Mouse (Mus musculus): ENCODE measurements around the gene Ptpn1. TPM values are rescaled to one million over a fixed set of nuclear protein-coding genes. Genes with fewer than 3 reads are reported as not detected.

Ptpn1 gene
- polyA plus RNA-seq, 1 experiment from 2014 or later = 59.5 TPM

DNA sequence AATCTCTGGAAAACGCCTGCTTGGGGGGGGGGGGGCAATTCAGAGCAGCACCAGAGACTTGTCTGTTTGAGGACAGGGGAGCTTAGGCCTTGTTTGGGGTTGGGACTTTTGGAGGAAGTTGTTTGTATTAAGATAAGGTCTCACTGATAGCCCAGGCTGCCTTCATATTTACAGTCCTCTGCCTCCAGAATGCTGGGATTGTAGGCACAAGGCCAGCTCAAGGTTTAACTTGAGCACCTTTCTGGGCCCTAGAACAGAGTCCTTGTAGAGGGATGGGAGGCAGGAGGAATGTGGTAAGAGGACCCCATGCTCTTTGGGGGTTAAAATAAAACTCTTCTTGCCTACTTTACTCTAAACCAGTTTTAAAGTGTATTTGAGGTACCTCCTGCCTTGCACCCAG lies 41.0 kb downstream of the Ptpn1 start:
- Histone ChIP-seq H3K9me3 (replicated peaks) (no peaks in the 10 kb centered on the region), H3K4me2 (no peak overlapping the region), H3K9ac (no peak overlapping the region), H3K36me3 (peaks cover 80% of the 10 kb centered on the region), H3K27ac (ENCODE audit: poor library complexity, severe bottlenecking) (peak overlapping the region; percentile 56), H3K4me1 (replicated peaks) (peaks cover 44% of the 10 kb centered on the region), H3K4me3 (no peak overlapping the region), H3K27me3 (replicated peaks) (no peaks in the 10 kb centered on the region)
- no peak for ATAC-seq (ENCODE audit: insufficient number of reproducible peaks, low FRiP score)
- WGBS = 0% methylated on average over 1 of the region's 1 CpGs

DNA sequence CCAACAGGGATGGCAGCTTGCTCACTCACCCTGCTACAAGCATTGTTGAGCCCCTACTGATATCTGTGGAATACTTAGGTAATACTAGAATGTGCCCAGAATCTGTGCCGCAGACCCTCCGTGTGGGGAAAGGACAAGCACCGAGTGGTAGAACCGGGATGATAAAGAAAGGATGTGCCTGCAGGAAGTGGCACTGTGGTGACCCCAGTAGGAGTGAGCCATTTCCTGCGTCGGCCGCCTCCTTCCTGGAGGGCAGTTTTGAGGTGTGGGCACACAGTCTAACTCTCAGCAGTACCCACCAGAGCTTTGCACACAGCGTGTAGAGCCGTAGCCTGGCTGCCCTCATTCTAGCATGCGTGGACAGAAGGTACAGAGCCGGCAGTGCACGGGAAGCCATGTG lies 43.9 kb downstream of the Ptpn1 start:
- Histone ChIP-seq H3K4me3 (no peak overlapping the region), H3K9ac (no peak overlapping the region; the same call in 1 of the 2 replicates)
- ATAC-seq (ENCODE audit: insufficient number of reproducible peaks, low FRiP score) = no peak

DNA sequence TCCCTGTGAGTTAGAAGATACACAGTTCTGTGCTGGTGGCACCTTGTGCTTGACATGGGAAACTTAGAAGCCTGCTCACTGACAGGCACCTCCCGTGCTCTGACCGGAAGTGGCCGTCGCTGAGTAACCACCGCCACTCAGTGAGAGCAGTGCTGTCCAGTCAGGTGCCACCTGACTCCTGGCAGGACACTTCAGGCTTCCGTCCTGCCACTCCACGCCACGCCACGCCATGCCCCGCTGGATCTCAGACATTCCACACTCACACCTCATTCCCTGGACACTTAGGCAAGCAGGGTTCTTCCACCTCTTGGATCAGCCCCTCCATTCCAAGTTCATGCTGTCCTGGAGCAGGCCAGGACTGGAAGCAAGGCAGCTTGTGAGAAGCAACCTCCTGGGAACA lies 46.4 kb downstream of the Ptpn1 start:
- Histone ChIP-seq H3K4me2 (no peak overlapping the region), H3K36me3 (peaks cover 64% of the 10 kb centered on the region), H3K4me3 (no peak overlapping the region), H3K27me3 (replicated peaks) (no peaks in the 10 kb centered on the region), H3K27ac (ENCODE audit: poor library complexity, severe bottlenecking) (no peak overlapping the region), H3K4me1 (replicated peaks) (peaks cover 31% of the 10 kb centered on the region), H3K9ac (no peak overlapping the region), H3K9me3 (replicated peaks) (no peaks in the 10 kb centered on the region)
- 73% methylated on average over 10 of the region's 10 CpGs for WGBS
- no peak for ATAC-seq (ENCODE audit: insufficient number of reproducible peaks, low FRiP score)

More for the DNA sequence above, 43.9 kb downstream of the Ptpn1 start:
- H3K27me3 ChIP-seq (replicated peaks) = no peaks in the 10 kb centered on the region
- peaks cover 75% of the 10 kb centered on the region for H3K36me3 ChIP-seq
- H3K27ac ChIP-seq (ENCODE audit: poor library complexity, severe bottlenecking) = no peak overlapping the region
- 68% methylated on average over 12 of the region's 12 CpGs for WGBS
- no peaks in the 10 kb centered on the region for H3K9me3 ChIP-seq (replicated peaks)
- peaks cover 44% of the 10 kb centered on the region for H3K4me1 ChIP-seq (replicated peaks)
- H3K4me2 ChIP-seq = no peak overlapping the region

DNA sequence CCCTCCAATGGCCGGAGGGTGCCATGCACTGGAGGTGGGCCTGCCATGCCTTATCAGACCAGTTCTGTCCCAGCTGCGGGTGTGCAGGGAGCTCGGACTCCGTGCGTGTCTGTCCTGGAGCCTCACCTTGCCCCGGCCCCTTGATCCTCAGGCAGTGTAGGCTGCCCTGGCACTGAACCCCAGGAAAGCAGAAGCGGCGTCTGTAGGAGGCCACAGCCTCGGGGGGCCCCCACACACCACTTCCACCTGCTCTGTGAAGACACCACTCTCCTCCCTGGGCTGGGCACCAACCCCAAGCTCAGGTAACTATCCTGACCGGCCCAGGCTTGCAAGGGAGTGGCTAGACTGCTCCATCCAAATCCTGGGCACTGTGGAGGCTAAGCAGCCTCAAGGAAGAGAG lies 48.5 kb downstream of the Ptpn1 start:
- Histone ChIP-seq H3K27ac (ENCODE audit: poor library complexity, severe bottlenecking) (no peak overlapping the region), H3K4me2 (no peak overlapping the region), H3K27me3 (replicated peaks) (0 out of 2 replicates have a peak, but pooled peaks cover under 1% of the 10 kb centered on the region), H3K4me1 (replicated peaks) (peaks cover 31% of the 10 kb centered on the region), H3K9ac (no peak overlapping the region), H3K4me3 (no peak overlapping the region), H3K9me3 (replicated peaks) (no peaks in the 10 kb centered on the region), H3K36me3 (peaks cover 45% of the 10 kb centered on the region)
- no peak for ATAC-seq (ENCODE audit: insufficient number of reproducible peaks, low FRiP score)
- 75% methylated on average over 10 of the region's 10 CpGs for WGBS

DNA sequence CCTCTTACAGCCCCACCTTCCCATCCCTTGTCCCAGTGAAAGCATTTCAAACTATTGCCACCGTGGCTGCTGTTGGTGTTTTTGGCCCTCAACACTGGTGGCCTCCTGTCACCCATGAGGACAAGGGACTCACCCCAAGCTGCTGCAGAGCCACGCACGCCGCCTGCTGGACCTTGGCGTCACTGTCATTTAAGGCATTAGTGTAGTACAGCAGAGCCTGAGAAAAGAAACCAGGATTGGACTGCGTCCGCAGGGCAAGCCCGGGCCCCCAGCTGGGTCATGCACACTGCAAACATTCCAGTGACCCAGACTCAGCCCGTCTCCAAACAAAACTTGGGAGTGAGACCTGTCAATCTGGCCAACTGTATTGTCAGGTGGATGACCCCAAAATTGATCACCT lies 50.8 kb downstream of the Ptpn1 start:
- H3K9ac ChIP-seq = 0 out of 2 replicates have a peak overlapping the region, but pooled peaks have one; percentile 35
- ATAC-seq (ENCODE audit: insufficient number of reproducible peaks, low FRiP score) = no peak
- H3K4me2 ChIP-seq = no peak overlapping the region
- H3K9me3 ChIP-seq (replicated peaks) = no peaks in the 10 kb centered on the region
- no peak overlapping the region for H3K27ac ChIP-seq (ENCODE audit: poor library complexity, severe bottlenecking)
- H3K4me3 ChIP-seq = no peak overlapping the region
- H3K4me1 ChIP-seq (replicated peaks) = peaks cover 35% of the 10 kb centered on the region
- 60% methylated on average over 9 of the region's 9 CpGs for WGBS
- H3K27me3 ChIP-seq (replicated peaks) = 0 out of 2 replicates have a peak, but pooled peaks cover 6% of the 10 kb centered on the region
- peaks cover 25% of the 10 kb centered on the region for H3K36me3 ChIP-seq

DNA sequence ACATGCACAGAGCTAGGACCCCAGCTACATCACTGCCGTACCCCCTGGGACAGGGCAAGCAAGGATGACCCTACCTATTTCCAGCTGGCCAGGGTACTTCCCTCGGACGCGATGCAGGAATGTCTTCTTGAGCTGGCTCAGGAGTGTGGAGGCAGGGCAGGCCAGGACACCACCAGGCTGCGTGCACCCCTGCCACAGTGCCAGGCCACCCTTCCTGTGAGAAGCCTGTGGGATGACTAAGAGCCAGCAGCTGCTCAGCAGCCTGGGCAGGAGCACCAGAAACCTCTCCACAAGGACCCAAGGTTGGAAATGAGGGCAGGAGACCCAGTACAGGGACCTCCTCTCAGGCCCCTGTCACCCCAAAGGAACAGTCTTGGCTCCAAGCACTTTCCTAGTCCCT lies 52.5 kb downstream of the Ptpn1 start:
- Histone ChIP-seq H3K4me3 (no peak overlapping the region), H3K27me3 (replicated peaks) (0 out of 2 replicates have a peak, but pooled peaks cover 6% of the 10 kb centered on the region), H3K4me2 (no peak overlapping the region), H3K9me3 (replicated peaks) (no peaks in the 10 kb centered on the region), H3K36me3 (peaks cover 7% of the 10 kb centered on the region), H3K4me1 (replicated peaks) (peaks cover 52% of the 10 kb centered on the region), H3K9ac (0 out of 2 replicates have a peak overlapping the region, but pooled peaks have one; percentile 0), H3K27ac (ENCODE audit: poor library complexity, severe bottlenecking) (no peak overlapping the region)
- ATAC-seq (ENCODE audit: insufficient number of reproducible peaks, low FRiP score) = no peak
- 90% methylated on average over 5 of the region's 5 CpGs for WGBS

DNA sequence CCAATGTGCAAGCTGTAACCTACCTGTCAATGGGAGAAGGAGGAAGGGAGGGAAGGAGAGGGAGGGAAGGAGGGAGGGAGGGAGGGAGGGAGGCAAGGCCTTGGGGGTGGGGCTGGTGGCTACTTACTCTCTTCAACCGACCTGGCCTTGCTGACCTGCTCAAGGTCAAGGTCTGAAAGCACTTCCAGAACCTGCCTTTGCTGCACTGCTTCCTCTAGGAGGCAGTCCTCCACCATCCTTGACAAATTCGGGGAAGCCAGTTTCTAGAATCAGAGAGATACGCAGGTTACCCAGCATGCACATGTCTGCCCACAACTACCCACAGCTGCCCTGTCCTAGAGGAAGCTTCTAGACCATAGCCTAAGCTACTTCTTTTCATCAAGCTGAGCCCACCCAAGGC lies 53.1 kb downstream of the Ptpn1 start:
- Histone ChIP-seq H3K4me1 (replicated peaks) (peaks cover 58% of the 10 kb centered on the region), H3K36me3 (0 out of 2 replicates have a peak, but pooled peaks cover 2% of the 10 kb centered on the region), H3K9me3 (replicated peaks) (no peaks in the 10 kb centered on the region), H3K4me2 (no peak overlapping the region), H3K27ac (ENCODE audit: poor library complexity, severe bottlenecking) (no peak overlapping the region), H3K27me3 (replicated peaks) (0 out of 2 replicates have a peak, but pooled peaks cover 6% of the 10 kb centered on the region), H3K9ac (no peak overlapping the region), H3K4me3 (no peak overlapping the region)
- WGBS = 29% methylated on average over 3 of the region's 3 CpGs
- no peak for ATAC-seq (ENCODE audit: insufficient number of reproducible peaks, low FRiP score)

DNA sequence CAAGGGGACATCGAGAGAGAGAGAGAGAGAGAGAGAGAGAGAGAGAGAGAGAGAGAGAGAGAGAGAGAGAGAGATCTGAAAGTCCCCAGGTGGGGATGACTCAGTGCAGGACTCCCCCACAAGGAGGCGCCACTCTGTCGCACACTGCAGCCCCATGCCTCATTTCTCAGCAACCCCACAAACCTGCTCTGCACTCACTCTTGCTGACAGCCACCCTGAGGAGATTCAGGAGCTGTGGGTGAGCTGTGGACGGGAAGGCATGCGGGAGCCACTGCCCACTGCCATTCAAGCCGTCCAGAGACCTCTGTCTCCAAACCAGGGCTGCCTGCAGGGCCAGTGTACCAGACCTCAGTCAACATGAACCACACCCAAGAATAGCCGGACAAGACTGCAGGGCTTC lies 54.9 kb downstream of the Ptpn1 start:
- Histone ChIP-seq H3K4me1 (replicated peaks) (peaks cover 58% of the 10 kb centered on the region), H3K9me3 (replicated peaks) (no peaks in the 10 kb centered on the region), H3K27ac (ENCODE audit: poor library complexity, severe bottlenecking) (no peak overlapping the region), H3K4me2 (peak overlapping the region; percentile 28), H3K4me3 (no peak overlapping the region), H3K36me3 (no peaks in the 10 kb centered on the region), H3K9ac (peak overlapping the region; percentile 22; the same call in 1 of the 2 replicates), H3K27me3 (replicated peaks) (0 out of 2 replicates have a peak, but pooled peaks cover 6% of the 10 kb centered on the region)
- no peak for ATAC-seq (ENCODE audit: insufficient number of reproducible peaks, low FRiP score)
- 9% methylated on average over 7 of the region's 7 CpGs for WGBS

DNA sequence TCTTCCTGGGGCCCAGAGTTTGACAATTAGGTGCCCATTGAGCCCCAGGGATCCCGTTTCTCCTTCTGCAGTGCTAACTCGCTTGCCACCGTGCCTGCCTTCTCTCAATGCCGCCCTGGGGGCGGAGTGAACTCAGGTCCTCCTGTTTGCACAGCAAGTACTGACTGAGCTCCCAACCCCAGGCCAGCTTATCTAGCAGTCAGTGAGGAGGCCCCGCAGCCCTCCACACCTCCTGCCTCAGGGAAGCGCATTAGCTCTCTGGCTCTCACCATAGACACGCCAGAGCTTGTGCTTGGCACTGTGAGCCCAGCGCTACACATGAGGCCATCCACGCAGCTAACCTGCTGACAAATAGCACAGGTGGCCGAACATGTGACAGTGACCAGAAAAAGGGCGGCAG lies 55.8 kb downstream of the Ptpn1 start:
- WGBS = 28% methylated on average over 12 of the region's 12 CpGs
- Histone ChIP-seq H3K9ac (no peak overlapping the region), H3K36me3 (no peaks in the 10 kb centered on the region), H3K4me3 (no peak overlapping the region), H3K4me1 (replicated peaks) (peaks cover 57% of the 10 kb centered on the region), H3K9me3 (replicated peaks) (no peaks in the 10 kb centered on the region), H3K27ac (ENCODE audit: poor library complexity, severe bottlenecking) (no peak overlapping the region), H3K27me3 (replicated peaks) (0 out of 2 replicates have a peak, but pooled peaks cover 11% of the 10 kb centered on the region), H3K4me2 (no peak overlapping the region)
- ATAC-seq (ENCODE audit: insufficient number of reproducible peaks, low FRiP score) = no peak

DNA sequence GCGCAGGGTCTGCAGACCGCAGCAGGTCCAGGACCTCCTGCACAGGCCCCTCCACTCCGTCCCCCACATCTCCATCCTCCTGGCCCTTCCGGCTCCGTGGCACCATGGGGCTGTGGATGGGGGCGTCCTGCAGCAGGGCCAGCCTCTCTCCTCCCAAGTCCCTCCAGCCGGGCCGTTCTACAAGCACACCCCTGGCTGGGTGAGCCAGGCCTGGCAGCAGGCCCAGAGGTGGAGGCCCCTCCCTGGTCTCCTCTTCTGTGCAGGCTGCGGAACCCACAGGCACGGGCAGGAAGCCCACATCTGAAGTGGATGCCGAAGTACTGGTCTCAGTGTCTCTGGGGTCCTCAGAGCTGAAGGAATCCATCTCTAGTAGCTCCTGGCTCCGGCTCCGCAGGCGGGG lies 57.5 kb downstream of the Ptpn1 start:
- no peak overlapping the region for H3K4me2 ChIP-seq
- no peaks in the 10 kb centered on the region for H3K36me3 ChIP-seq
- no peak overlapping the region for H3K27ac ChIP-seq (ENCODE audit: poor library complexity, severe bottlenecking)
- peaks cover 40% of the 10 kb centered on the region for H3K4me1 ChIP-seq (replicated peaks)
- H3K4me3 ChIP-seq = no peak overlapping the region
- WGBS = 50% methylated on average over 14 of the region's 14 CpGs
- H3K9me3 ChIP-seq (replicated peaks) = no peaks in the 10 kb centered on the region
- H3K27me3 ChIP-seq (replicated peaks) = peaks cover 19% of the 10 kb centered on the region; the same call in 1 of the 2 replicates
- 0 out of 2 replicates have a peak, but pooled peaks have one; percentile 41 for ATAC-seq (ENCODE audit: insufficient number of reproducible peaks, low FRiP score)
- 0 out of 2 replicates have a peak overlapping the region, but pooled peaks have one; percentile 0 for H3K9ac ChIP-seq

DNA sequence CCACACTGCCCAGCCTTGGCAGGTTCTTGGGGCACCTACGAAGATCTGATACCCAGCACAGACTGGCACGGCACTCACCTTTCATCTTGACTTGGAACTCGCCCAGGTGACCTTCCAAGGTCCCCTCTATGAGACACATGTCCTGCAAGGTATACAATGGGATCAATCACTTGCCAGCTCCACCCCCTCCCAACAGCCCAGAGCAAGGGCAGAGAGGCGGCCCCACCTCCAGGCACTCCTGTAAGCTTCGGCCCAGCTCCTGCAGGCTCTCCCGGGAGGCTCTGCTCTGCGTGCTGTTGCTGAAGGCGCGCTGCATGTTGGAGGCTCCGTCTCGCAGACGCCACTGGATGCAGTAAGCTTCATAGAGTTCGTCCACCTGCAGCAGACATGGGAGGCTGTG lies 61.4 kb downstream of the Ptpn1 start:
- Histone ChIP-seq H3K4me3 (no peak overlapping the region), H3K9ac (no peak overlapping the region), H3K27ac (ENCODE audit: poor library complexity, severe bottlenecking) (no peak overlapping the region), H3K36me3 (no peaks in the 10 kb centered on the region), H3K9me3 (replicated peaks) (no peaks in the 10 kb centered on the region), H3K4me1 (replicated peaks) (peaks cover 43% of the 10 kb centered on the region), H3K4me2 (no peak overlapping the region), H3K27me3 (replicated peaks) (peaks cover 15% of the 10 kb centered on the region; the same call in 1 of the 2 replicates)
- no peak for ATAC-seq (ENCODE audit: insufficient number of reproducible peaks, low FRiP score)
- WGBS = 62% methylated on average over 13 of the region's 13 CpGs
